Mouse (Mus musculus) megakaryocyte, embryonic 14.5 days (primary cell): Measurements from ENCODE around the gene Spc25.

Experiments used
- FLI1 ChIP-seq: IDR thresholded peaks from 2 replicates; pipeline ENCODE4 v1.6.1; 2012; ENCODE audit warnings: low read length, inconsistent platforms, mixed read lengths
- GATA1 ChIP-seq: IDR thresholded peaks from 3 replicates; pipeline ENCODE4 v1.6.1; 2012; ENCODE audit warnings: mixed read lengths, low read length, inconsistent platforms, borderline replicate concordance

GRCm38 (mm10) chr2:69156283-69156682, 49.7 kb downstream of the Spc25 start:
- TF ChIP-seq GATA1 (no peak), FLI1 (no peak)
